Mouse (Mus musculus) kidney, postnatal 10 days (tissue): ENCODE results near the gene Ugt1a9.
"Not testable (repeated sequence)": the region's sequence is repeated elsewhere in the genome, so short reads cannot be mapped to it uniquely, and the experiment has no call there.

Source experiments
- DNase-seq: peaks from one replicate; pipeline ENCODE4 v3.0.0; 2021; ENCODE audit warnings: mixed read lengths

The Ugt1a9 gene

DNA sequence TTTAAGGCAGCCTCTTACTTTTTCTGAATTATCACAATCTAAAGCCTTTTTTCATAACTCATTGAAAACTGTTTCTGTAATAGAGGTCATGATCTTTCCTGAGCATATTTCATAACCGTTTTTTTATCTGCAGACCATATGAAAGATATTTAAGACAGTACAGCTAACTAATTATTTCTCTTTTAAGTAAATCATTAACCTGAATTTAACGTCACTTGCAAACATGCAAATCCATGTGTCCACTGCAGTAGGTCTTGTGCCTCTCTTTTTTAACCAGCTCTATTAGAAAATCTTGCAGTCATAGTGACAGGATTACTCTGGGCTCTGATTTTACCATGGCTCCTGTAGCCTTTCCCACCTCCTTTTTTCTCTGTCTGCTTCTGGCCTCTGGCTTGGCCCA, at the start of gene Ugt1a9:
Gene Ugt1a9 (plus strand): TSS at position 306 of the 400 bp plus-strand sequence.
- DNase-seq, result no peak

DNA sequence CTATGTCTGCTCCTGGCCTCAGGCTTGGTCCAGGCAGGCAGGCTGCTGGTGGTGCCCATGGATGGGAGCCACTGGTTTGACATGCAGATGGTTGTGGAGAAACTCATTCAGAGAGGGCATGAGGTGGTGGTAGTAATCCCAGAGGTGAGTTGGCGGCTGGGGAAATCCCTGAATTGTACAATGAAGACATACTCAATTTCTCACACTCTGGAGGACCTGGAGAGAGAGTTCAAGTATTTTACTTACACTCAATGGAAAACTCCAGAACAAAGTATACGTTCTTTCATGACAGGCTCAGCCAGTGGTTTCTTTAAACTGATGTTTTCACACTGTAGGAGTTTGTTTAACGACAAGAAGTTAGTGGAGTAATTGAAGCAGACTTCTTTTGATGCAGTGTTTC, 45.4 kb upstream of the Ugt1a9 start:
- DNase-seq, result not testable (repeated sequence)

DNA sequence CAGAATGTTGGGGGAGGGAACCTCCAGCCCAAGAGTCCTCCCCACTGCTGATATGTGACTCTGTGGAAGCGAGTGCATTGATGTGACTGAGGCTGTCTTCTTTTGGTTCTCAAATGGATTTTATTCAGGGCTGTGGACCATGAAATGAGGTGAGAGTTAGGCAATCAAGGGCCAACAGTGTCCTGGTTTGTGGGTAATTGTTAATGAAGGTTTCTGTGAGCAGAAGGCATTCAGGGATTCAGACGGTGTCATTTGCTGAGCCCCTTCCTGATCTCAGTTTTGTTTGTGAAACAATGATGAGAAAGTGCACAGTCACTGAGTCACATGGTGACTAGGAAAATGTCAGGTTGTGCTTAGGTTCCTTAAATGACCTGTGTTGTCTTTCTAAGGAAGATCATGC, 27.6 kb upstream of the Ugt1a9 start:
- not testable (repeated sequence) for DNase-seq

DNA sequence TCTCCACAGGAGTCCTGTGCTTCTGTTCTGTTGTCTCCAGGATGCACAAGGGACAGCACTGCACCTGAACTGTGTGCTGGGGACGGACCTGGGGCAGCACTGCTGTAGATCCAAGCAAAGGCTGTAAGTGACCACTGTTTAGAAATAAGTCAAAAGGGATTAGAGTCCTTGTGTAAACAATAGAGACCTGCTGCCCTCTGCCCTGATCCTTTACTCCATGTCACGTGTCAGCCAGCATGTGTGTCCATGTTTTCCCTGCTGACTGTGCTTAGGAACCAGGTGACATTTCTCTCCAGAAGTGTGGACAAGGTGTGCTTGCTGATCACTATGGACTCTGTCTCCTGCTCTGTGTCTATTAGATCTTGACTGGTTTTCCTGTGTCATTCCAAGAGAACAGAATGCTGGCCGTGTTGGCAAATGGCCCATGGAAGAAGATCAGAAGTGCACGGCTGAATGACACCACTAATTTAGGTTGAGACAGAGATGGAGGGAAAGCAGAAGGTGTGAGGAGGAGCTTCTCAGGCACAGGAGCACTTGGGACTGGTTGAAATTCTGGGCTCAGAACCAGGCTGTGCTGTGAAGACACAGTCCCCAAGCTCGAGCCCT, 25.7 kb upstream of the Ugt1a9 start:
- peak; percentile 16 for DNase-seq

DNA sequence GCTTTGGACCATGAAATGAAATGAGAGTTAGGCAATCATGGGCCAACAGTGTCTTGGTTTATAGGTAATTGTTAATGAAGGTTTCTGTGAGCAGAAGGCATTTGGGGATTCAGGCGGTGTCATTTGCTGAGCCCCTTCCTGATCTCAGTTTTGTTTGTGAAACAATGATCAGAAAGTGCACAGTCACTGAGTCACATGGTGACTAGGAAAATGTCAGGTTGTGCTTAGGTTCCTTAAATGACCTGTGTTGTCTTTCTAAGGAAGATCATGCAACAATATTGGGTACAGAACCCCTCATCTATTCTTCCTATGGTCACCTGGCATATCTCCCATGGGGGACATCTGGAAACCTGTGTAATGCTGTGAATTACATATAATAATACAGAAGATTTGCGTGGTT, 23.2 kb upstream of the Ugt1a9 start:
- not testable (repeated sequence) for DNase-seq

DNA sequence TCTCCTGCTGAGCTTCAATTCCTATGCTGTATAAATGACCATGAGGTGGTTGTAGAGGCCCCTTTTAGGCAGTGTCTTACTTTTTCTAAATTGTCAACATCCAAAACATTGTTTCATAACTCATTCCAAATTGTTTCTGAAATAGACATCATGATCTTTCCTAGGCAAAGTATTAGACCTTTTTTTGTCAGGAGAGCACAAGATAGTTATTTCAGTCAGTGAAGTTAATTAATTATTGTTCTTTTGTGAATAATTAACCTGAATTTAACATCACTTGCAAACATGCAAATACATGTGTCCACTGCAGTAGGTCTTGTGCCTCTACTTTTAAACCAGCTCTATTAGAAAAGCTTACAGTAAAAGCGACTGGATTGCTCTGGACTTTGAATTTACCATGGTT, 15.5 kb upstream of the Ugt1a9 start, which contains the start of gene Ugt1a10:
Gene Ugt1a10 (plus strand): TSS at position 301 of the 400 bp plus-strand sequence.
- no peak for DNase-seq

DNA sequence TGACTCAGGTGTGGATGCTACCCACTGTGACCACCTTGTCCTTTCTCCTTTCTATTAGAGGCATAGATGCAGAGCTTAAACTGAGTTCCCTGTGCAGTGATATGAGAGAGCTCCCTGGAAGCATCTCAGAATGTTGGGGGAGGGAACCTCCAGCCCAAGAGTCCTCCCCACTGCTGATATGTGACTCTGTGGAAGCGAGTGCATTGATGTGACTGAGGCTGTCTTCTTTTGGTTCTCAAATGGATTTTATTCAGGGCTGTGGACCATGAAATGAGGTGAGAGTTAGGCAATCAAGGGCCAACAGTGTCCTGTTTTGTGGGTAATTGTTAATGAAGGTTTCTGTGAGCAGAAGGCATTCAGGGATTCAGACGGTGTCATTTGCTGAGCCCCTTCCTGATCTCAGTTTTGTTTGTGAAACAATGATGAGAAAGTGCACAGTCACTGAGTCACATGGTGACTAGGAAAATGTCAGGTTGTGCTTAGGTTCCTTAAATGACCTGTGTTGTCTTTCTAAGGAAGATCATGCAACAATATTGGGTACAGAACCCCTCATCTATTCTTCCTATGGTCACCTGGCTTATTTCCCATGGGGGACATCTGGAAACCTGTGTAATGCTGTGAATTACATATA, 4.0 kb upstream of the Ugt1a9 start:
- DNase-seq, result not testable (repeated sequence)

DNA sequence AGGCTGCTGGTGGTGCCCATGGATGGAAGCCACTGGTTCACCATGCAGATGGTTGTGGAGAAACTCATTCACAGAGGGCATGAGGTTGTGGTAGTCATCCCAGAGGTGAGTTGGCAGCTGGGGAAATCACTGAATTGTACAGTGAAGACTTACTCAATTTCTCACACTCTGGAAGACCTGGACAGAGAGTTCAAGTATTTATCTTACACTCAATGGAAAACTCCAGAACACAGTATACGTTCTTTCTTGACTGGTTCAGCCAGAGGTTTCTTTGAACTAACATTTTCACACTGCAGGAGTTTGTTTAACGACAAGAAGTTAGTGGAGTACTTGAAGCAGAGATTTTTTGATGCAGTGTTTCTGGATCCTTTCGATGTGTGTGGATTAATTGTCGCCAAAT, 302 bp downstream of the Ugt1a9 start:
- DNase-seq, result no peak

DNA sequence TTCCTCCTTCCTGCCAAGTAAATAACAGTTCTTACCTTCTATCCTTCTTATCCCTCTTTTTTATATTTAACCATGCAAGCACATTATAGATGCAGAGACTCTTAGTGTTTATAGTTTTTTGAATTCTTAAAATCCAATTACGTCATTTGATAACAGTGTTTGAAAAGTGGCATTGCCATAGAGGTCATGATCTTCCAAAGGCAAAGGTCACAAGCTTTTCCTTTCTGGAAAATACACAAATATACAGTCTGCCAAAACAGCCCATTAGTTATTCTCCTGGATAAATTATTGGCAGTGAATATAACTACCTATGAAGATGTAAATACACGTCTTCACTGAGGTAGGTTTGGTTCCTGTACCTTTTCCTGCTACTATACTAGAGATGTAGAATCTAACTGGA, 3.9 kb downstream of the Ugt1a9 start:
- no peak for DNase-seq

DNA sequence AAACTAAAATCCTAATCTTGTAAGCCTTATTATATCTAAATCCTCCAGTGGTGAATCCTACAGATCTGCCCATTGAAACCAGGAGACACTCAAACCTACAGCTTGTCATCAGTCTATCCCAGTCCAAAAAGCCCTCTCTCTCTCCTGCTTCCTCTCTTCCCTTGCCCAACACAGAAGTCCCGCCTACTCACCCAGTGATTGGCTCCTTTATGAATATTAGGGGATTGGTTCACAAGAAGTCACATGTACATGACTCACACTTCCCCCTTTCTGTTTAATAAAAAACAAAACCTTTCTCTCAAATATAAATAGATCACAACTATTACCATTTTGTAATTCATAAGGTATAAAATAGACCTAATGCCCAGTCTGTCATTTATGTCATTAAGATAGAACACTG, 6.5 kb downstream of the Ugt1a9 start:
- no peak for DNase-seq

DNA sequence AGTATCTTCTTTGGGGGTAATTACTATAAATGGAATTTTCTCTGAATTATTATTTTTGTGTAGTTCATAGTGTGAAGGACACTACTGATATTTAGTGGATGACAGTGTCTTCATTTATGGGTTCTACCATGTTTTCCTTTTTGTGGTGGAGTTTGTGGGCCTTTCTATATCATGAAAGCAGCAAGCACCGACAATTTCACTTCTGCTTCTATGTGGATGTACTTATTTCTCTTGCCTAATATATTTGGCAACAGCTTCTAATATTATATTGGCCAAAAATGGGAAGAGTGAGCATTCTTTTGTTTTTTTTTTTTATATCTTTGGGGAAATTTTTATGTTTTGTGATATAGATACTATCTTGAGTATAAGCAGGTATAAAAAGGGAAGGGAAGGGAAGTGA, 11.1 kb downstream of the Ugt1a9 start:
- no peak for DNase-seq

DNA sequence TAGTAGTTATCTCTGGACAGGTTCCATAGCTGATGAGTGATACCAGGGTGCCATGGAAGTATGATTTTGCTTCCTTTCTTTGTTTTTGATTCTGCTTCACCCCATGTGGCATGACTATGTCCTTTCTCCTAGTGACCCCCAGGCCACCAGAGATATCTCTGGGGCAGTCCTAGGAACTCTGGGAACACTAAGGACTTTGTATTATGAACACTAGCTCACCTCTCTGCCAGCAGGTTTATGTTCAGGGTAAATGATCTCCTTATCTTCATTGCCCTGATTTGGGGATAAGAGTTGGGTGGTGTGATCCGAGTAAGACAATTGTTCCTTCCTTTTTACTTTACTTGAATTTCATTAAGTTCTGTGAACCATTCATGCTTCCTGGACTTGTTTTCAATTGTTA, 15.5 kb downstream of the Ugt1a9 start:
- DNase-seq, result no peak

DNA sequence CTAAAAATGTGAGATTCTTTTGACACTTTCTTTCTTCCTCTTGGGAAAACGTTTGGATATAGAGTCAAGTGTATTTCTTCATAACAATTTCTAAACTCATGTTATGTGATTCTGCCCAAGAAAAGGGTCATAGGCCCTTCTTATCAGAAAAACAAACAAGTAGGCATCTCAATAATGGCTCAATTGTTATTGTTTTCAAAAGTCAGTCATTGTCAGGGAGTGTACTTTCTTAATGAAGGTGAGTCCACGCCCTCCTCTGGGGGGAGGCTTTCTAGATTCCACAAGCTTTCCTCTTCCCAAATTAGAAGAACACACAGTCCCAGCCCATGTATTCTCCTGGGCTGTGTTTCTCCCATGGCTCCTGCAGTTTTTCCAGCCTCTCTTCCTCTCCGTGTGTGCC, 16.9 kb downstream of the Ugt1a9 start, which contains the start of gene Ugt1a8:
Gene Ugt1a8 (plus strand): TSS at position 301 of the 400 bp plus-strand sequence.
- DNase-seq, result no peak

DNA sequence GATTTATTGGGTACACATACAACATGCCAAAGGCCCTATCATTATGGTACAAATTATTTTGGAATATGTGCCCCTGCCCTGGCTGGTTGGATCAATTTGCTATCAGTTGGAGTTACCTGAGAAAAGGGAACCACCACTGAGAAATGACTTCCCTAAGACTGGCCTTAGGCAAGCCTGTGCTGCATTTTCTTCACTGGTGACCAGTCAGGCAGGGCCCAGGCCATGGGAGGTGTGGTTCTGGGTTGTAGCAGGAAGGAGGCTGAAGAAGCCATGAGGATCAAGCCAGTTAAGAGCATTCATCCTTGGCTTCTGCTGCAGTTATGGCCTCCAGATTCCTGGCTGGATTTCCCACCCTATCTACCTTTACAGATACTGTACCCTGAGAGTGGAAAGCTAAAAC, 21.7 kb downstream of the Ugt1a9 start:
- no peak for DNase-seq

DNA sequence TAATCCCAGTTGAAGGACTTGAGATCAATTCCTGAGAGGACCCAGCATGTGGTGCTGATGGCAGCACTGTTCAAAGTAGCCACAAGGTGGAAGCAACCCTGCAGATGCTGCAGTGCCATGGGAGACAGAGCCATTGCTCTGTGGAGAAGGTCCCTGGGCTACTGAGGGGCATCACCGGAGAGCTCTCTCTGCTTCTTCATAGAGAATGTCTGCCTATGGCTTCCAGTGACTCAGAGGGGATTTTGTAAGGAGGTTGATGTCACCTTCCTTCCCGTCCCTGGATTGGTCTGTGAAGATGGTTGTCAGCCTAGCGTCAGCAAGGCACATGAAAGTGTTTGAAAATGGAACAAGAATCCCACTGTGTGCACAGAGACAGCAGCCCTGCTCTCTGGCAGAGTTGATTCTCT, 23.7 kb downstream of the Ugt1a9 start:
- DNase-seq, result peak; percentile 46

DNA sequence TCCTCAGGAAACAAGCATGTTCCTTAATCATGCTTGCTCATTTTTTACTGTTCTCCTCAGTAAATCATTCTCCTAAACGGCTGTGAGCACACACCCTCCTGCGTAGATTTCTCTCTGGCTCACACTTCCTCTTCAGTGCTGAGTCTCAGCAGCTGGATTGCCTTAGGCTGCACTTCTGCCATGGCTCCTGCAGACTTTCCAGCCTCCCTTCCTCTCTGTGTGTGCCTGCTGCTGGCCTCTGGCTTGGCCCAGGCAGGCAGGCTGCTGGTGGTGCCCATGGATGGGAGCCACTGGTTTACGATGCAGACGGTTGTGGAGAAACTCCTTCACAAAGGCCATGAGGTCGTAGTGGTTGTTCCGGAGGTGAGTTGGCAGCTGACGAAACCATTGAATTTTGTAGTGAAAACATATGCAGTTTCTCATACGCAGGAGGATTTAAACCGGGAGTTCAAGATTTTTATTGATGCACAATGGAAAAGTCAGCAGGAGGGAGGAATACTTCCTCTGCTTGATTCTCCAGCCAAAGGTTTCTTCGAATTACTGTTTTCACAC, 24.4 kb downstream of the Ugt1a9 start, which contains the start of gene Ugt1a7c:
Gene Ugt1a7c (plus strand): TSS at position 122 of the 552 bp plus-strand sequence.
- peak; percentile 66 for DNase-seq

DNA sequence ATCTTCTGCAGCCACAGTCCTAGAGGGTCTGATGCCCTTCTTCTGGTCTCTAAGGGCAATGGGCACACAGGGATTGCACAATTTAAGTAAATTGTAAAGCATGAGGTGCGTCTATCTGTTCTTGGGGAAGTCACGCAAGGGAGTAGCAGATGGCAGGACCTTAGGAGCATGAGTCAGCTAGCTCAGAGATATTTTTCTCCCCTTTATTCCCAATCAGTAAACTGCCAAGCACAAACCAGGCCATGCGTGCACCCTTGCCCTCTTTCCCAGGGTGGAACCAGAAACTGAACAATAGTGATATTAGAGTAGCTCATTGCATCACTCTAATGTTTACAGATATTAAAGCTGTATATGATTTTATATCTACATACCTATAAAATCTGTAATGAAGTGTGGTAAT, 27.9 kb downstream of the Ugt1a9 start:
- not testable (repeated sequence) for DNase-seq

DNA sequence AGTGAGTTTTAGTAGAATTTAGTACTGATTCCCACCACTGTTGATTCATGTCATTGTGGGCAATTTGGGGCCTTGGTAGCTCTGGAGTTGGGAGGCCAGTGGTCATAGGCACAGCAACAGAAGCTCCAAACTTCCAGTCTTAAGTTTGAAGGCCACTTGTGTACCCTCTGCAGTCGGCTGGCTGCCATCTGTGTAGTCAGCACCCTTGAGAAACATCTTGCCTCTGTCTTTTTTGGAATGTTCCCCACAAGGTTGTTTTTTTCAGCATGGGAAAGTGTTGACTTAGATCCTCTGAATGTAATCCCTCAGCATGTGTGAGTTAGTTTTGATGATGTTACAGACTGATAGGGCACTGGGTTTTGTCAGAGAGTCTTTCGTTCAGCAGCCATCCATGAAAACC, 29.1 kb downstream of the Ugt1a9 start:
- DNase-seq, result not testable (repeated sequence)

DNA sequence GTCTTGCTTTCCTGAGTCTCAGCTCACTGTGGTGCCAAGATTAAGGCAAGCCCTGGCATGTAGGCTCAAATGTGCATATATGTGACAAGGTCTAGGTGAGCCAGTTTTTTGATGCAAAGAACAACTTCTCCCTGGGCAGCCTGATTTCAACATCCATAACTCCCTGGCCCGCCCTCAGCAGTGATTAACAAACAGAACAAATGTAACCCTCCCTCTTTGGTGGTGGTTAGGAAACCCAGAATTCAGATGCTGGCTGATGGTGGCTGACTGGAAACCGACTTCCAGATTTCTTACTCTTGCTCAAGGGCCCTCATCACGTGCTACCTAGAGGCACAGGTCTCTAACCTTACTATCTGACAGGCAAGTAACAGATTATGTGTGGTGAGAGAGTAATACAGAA, 32.4 kb downstream of the Ugt1a9 start, which contains the start of gene Ugt1a6b:
Gene Ugt1a6b (plus strand): TSS at position 234 of the 400 bp plus-strand sequence.
- not testable (repeated sequence) for DNase-seq

DNA sequence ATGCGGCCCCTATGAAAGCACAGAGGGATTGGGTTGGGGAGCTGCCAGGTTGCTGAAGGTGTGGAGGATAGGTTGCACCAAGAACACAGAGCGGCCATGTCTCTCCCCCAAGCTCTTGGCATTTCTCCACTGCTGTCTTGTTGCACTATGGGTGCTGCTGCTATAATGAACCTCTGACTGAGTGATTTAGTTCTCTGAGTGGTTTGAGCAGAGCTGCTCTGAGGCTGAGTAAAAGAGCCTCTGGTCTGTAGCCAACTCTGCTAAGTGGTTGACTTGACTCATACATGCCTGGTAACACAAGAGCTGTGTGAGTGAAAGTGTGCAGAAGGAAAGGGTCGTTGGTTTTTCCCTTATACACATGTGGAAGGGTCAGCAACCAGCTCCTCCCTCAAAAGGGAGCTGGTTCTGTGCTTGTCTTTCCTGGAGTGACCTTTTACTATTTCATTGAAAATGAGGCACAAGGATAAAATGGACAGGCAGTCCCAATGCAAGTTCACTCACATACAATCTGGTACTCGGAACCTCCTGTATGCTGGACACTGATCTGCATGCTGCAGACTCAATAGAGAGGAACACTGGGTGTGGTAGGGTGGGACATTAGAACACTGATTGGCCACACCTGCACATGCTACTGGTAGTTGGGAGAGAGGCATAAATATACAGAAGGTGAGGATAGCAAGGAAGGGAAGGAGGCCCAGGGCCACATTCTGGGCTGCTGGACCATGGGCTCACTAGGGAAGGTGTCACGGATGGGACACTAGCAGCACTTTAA, 33.3 kb downstream of the Ugt1a9 start:
- DNase-seq, result not testable (repeated sequence)

DNA sequence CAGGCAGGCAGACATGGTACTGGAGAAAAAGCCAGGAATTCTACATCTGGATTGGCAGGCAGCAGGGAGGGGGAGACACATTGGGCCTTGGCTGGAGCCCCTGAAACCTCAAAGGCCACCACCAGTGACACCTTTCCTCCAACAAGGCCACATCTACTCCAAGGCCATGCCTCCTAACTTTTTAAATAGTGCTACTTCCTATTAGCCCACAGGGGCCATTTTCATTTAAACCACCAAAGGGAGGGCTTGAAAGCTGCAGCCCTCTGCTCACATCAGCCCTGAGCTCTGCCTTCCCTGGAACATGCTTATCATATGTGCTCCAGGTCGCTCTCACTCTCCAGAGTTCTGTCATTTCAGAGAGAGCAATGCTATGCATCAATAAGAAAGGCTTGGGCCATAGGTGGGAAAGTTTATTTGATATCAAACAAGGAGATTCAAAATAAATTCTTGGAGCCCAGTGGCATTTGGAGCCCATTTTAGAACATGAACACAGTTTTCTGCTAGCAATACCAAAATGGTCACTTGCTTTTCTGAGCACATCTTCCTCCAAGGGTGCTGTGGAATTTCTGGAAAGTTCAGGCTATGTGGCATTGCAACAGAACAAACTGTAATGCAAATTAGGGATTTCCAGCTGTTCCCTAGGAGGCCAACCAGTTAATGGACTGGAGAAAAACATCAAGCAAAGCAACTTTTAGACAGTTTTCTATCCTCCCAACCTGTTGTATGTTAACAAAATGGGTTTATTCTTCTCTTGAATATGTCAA, 34.2 kb downstream of the Ugt1a9 start:
- no peak for DNase-seq

DNA sequence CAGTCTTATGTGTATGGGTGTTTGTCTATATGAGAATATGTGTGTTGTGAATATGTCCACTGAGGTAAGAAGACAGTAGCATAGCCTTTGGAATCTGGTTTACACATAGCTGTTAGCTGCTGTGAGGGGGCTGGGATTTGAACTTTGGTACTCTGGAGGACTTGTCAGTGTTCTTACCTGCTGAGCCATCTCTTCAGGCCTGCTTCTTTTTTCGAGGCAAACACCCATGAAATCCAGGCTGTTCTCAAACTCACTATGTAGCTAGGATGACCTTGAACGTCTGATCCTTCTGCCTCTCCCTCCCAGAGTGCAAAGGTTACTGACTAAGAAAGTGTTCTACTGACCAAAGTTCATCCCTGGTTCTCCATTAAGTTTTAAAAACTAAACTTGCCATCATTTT, 35.1 kb downstream of the Ugt1a9 start:
- DNase-seq, result peak; percentile 21
